Mouse (Mus musculus) heart, adult 2 months (tissue): ENCODE measurements at regions not wholly inside any gene's neighbourhood (a gene's known extent, or its start where the extent isn't known, plus 50 kb on each side); places are given as distances from the start of the nearest gene placed in this dataset.

Source experiments
- CTCF ChIP-seq: fragments of 200-600 bp; IDR thresholded peaks from 2 replicates; pipeline ENCODE4 v1.8.1; 2022; ENCODE audit warnings: antibody characterized with exemption, mild to moderate bottlenecking, moderate library complexity
- EP300 ChIP-seq: fragments of 200-500 bp; IDR thresholded peaks from 2 replicates; pipeline ENCODE4 v1.6.1; 2011; ENCODE audit warnings: low read depth, low read length, control low read depth; ENCODE audit not compliant: insufficient read depth
- POLR2A ChIP-seq: fragments of 200-500 bp; IDR thresholded peaks from 2 replicates; pipeline ENCODE4 v1.6.1; 2011; ENCODE audit warnings: mild to moderate bottlenecking, low read depth, low read length, control low read depth; ENCODE audit not compliant: insufficient read depth

- TF ChIP-seq EP300 (no peak), CTCF (no peak), POLR2A (no peak)
Observed at GRCm38 (mm10) chr15:42779903-42780302, 2645.7 kb downstream of the 9330182O14Rik start.
